In genomic region chr15:78172899-78173817, GRCm38 (mm10) we compare ENCODE assay signal across 8 mouse cellular contexts. TPM values are rescaled to one million over a fixed set of nuclear protein-coding genes. Genes with fewer than 3 reads are reported as not detected.
DNase-seq lines count a peak whose midpoint lies in the region; ATAC-seq and TF ChIP-seq lines count a peak whose summit lies in the region.

No protein-coding gene starts in this region.

- H3K4me1 ChIP-seq in lung, embryonic 14.5 days (ENCODE audit: insufficient read depth) = peaks cover 9% of the 10 kb centered on the region
- H3K4me1 ChIP-seq in hindbrain, embryonic 11.5 days (replicated peaks; ENCODE audit: control insufficient read depth, insufficient read depth, low read length) = peaks cover 2% of the 10 kb centered on the region; the same call in 1 of the 2 replicates
- peaks cover 16% of the 10 kb centered on the region for H3K4me1 ChIP-seq in lung, embryonic 15.5 days

- peak overlapping the region; percentile 65 for H3K4me3 ChIP-seq in lung, embryonic 14.5 days (ENCODE audit: low read depth, low read length)
- H3K4me3 ChIP-seq in hindbrain, embryonic 11.5 days (ENCODE audit: low read depth, low read length) = peak overlapping the region; percentile 67
- H3K4me3 ChIP-seq in lung, embryonic 15.5 days = peak overlapping the region; percentile 63

- no peak for TF ChIP-seq CTCF in lung, embryonic 14.5 days (IDR thresholded peaks at IDR 0.05; ENCODE audit: low read depth)

- WGBS in lung, embryonic 14.5 days = 21% methylated on average over 26 of the region's 26 CpGs
- 26% methylated on average over 26 of the region's 26 CpGs for WGBS in hindbrain, embryonic 11.5 days
- WGBS in lung, embryonic 15.5 days = 22% methylated on average over 26 of the region's 26 CpGs

- no peaks in the 10 kb centered on the region for H3K36me3 ChIP-seq in lung, embryonic 14.5 days (ENCODE audit: insufficient read depth)
- H3K36me3 ChIP-seq in hindbrain, embryonic 11.5 days (ENCODE audit: control insufficient read depth, insufficient read depth, low read length) = no peaks in the 10 kb centered on the region
- H3K36me3 ChIP-seq in lung, embryonic 15.5 days = no peaks in the 10 kb centered on the region

- peak; percentile 16 for DNase-seq in lung, embryonic 14.5 days
- DNase-seq in lung, postnatal 25 days (ENCODE audit: low spot score) = no peak
- peak; percentile 45 for DNase-seq in embryo, embryonic 10.5 days (ENCODE audit: low spot score)
- no peak for DNase-seq in hindbrain, embryonic 11.5 days (ENCODE audit: low spot score)
- peak; percentile 30 for DNase-seq in thymus, postnatal 14 days
- no peak for DNase-seq in layer of hippocampus, adult 9-11 months
- no peak for DNase-seq in adrenal gland, adult (ENCODE audit: inconsistent age in 2 of 2, low spot score in 1 of 2)

- H3K9ac ChIP-seq in lung, embryonic 14.5 days = peak overlapping the region; percentile 74
- H3K9ac ChIP-seq in hindbrain, embryonic 11.5 days (ENCODE audit: low read depth, low read length) = peak overlapping the region; percentile 71
- peak overlapping the region; percentile 61 for H3K9ac ChIP-seq in lung, embryonic 15.5 days

- H3K27me3 ChIP-seq in lung, embryonic 14.5 days (ENCODE audit: insufficient read depth, low read length) = no peaks in the 10 kb centered on the region
- H3K27me3 ChIP-seq in hindbrain, embryonic 11.5 days (ENCODE audit: control insufficient read depth, insufficient read depth, low read length) = no peaks in the 10 kb centered on the region
- no peaks in the 10 kb centered on the region for H3K27me3 ChIP-seq in lung, embryonic 15.5 days

- no peaks in the 10 kb centered on the region for H3K9me3 ChIP-seq in lung, embryonic 14.5 days (ENCODE audit: low read depth, low read length)
- no peaks in the 10 kb centered on the region for H3K9me3 ChIP-seq in hindbrain, embryonic 11.5 days (ENCODE audit: control insufficient read depth, low read length)
- H3K9me3 ChIP-seq in lung, embryonic 15.5 days = no peaks in the 10 kb centered on the region

- H3K4me2 ChIP-seq in lung, embryonic 14.5 days = peak overlapping the region; percentile 87
- H3K4me2 ChIP-seq in hindbrain, embryonic 11.5 days (replicated peaks; ENCODE audit: low read depth, low read length) = peak overlapping the region; percentile 90
- H3K4me2 ChIP-seq in lung, embryonic 15.5 days = peak overlapping the region; percentile 82

- ATAC-seq in lung, embryonic 14.5 days (ENCODE audit: insufficient read depth) = peak; percentile 8; the same call in 1 of the 2 replicates
- ATAC-seq in hindbrain, embryonic 11.5 days (ENCODE audit: low FRiP score) = peak; percentile 18
- ATAC-seq in lung, embryonic 15.5 days (ENCODE audit: borderline replicate concordance, extremely low read depth, low FRiP score, low TSS enrichment) = peak; percentile 3

- no peak overlapping the region for H3K27ac ChIP-seq in lung, embryonic 14.5 days (ENCODE audit: low read depth)
- no peak overlapping the region for H3K27ac ChIP-seq in hindbrain, embryonic 11.5 days (ENCODE audit: low read depth, low read length)
- H3K27ac ChIP-seq in lung, embryonic 15.5 days = peak overlapping the region; percentile 21; the same call in 1 of the 2 replicates

RNA-seq across cellular contexts. Expression of gene Ift27, which starts 0.7 kb away (rescaled TPM):
- polyA plus RNA-seq in lung, embryonic 14.5 days (2014; fragmentation: Nextera tagmentation; extraction: Ambion mirVana) = 95.0 and 99.3 TPM in 2 replicates
- polyA plus RNA-seq in hindbrain, embryonic 11.5 days (2014; fragmentation: Nextera tagmentation; extraction: Ambion mirVana) = 128 and 135 TPM in 2 replicates
- 88.0 and 89.8 TPM in 2 replicates for polyA plus RNA-seq in lung, embryonic 15.5 days (2015; fragmentation: Nextera tagmentation; extraction: Ambion mirVana)

RNA-seq across cellular contexts. Expression of gene Pvalb, which starts 33.0 kb away (rescaled TPM):
- polyA plus RNA-seq in lung, embryonic 14.5 days (2014; fragmentation: Nextera tagmentation; extraction: Ambion mirVana) = 0.20 TPM in 1 of 2 replicates, not detected in the other
- polyA plus RNA-seq in hindbrain, embryonic 11.5 days (2014; fragmentation: Nextera tagmentation; extraction: Ambion mirVana) = 1.2 and 1.7 TPM in 2 replicates
- polyA plus RNA-seq in lung, embryonic 15.5 days (2015; fragmentation: Nextera tagmentation; extraction: Ambion mirVana) = 0.18 and 0.26 TPM in 2 replicates

RNA-seq across cellular contexts. Expression of gene Cacng2, which starts 53.3 kb away (rescaled TPM):
- polyA plus RNA-seq in lung, embryonic 14.5 days (2014; fragmentation: Nextera tagmentation; extraction: Ambion mirVana) = not detected in 2 replicates
- polyA plus RNA-seq in hindbrain, embryonic 11.5 days (2014; fragmentation: Nextera tagmentation; extraction: Ambion mirVana) = 1.8 and 2.4 TPM in 2 replicates
- not detected in 2 replicates for polyA plus RNA-seq in lung, embryonic 15.5 days (2015; fragmentation: Nextera tagmentation; extraction: Ambion mirVana)

Comparison
In these comparisons a context has a peak if more than half of its experiments do, and no peak if none do; other contexts are left out.
1. DNase-seq: peak in lung, embryonic 14.5 days (single experiment), embryo, embryonic 10.5 days (single experiment) and thymus, postnatal 14 days (single experiment); none in lung, postnatal 25 days (single experiment), hindbrain, embryonic 11.5 days (single experiment), layer of hippocampus, adult 9-11 months (single experiment) and adrenal gland, adult (0 of 2).
2. Peak in every context shown above with its lines, with median percentiles within 50 percentile points of each other: ATAC-seq, H3K4me2 ChIP-seq, H3K4me3 ChIP-seq and H3K9ac ChIP-seq.